Mouse (Mus musculus): ENCODE measurements around the gene Pacs2.
A peak's percentile ranks its signal among the peaks of the same experiment; 100 is the strongest.

The Pacs2 gene

GRCm38 (mm10) chr12:113119516-113120410 is 105.5 kb downstream of the Pacs2 start:
- DNase-seq (ENCODE audit: extremely low spot score, low spot score), result peak; percentile 80

All from neural tube, embryonic 10.5 days (tissue).